Mouse (Mus musculus): Measurements from ENCODE around the gene Tspan12.

- TF ChIP-seq CTCF (IDR thresholded peaks at IDR 0.05; ENCODE audit: control insufficient read depth, insufficient read depth, insufficient read length) (no peak), MYOD1 (IDR thresholded peaks at IDR 0.05; ENCODE audit: control insufficient read depth, insufficient read length, low read depth) (no peak), USF1 (IDR thresholded peaks at IDR 0.05; ENCODE audit: low read depth) (no peak)
Observed at GRCm38 (mm10) chr6:21787274-21787673, 65.0 kb downstream of the Tspan12 start.

Data from C2C12 (cell line).